Mouse (Mus musculus) ES-CJ7 (cell line): ENCODE measurements at regions not wholly inside any gene's neighbourhood (a gene's known extent, or its start where the extent isn't known, plus 50 kb on each side); places are given as distances from the start of the nearest gene placed in this dataset.

Experiments
- DNase-seq: peaks from one replicate; pipeline ENCODE4 v3.0.0; 2011; ENCODE audit warnings: low read depth, low spot score

GRCm38 (mm10) chr4:40537859-40538258 lies 65.9 kb downstream of the Tmem215 start:
- no peak for DNase-seq

- no peak for DNase-seq
Observed at GRCm38 (mm10) chr4:40543085-40544048, 71.4 kb downstream of the Tmem215 start.

DNA sequence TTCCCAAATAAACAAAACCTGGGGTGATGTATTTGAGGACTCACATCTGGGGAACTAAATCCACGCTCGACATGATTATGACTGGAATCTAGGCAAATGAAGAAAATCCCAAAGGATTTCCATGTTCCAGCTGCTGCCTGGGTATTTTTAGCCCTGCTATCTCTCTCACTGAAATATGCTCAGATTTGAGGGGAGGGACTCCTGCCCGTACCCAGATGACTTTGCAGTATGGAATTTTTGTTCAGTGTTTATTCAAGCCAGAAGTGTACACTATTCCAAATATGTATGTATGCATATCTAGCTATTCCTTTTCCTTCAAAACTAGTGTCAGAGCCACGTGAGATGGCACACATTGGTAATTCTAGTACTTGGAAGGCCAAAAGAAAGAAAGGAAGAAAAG lies 72.1 kb downstream of the Tmem215 start:
- DNase-seq, result no peak

- DNase-seq, result no peak
Observed at GRCm38 (mm10) chr4:40544806-40545205, 72.8 kb downstream of the Tmem215 start.

- DNase-seq, result no peak
Observed at GRCm38 (mm10) chr4:40545700-40546099, 73.7 kb downstream of the Tmem215 start.

GRCm38 (mm10) chr4:40559824-40560223 lies 87.8 kb downstream of the Tmem215 start:
- DNase-seq, result no peak

- DNase-seq, result no peak
Observed at GRCm38 (mm10) chr4:40573300-40573699, 101.3 kb downstream of the Tmem215 start.

DNA sequence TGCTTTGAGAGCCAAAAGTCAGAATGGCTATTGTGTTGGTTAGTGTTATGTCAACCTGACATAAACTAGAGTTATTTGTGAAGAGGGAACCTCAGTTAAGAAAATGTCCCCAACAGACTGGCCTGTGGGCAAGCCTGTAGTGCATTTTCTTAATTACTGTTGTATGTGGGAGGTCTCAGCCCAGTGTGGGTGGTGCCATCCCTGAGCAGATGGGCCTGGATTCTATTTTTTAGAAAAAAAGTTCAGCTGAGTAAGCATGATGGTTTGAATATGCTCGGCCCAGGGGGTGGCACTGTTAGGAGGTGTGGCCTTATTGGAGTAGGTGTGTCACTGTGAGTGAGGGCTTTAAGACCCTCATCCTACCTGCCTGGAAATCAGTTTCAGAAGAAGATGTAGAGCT lies 104.0 kb downstream of the Tmem215 start:
- no peak for DNase-seq

- DNase-seq, result no peak
Observed at GRCm38 (mm10) chr4:40584436-40584835, 112.5 kb downstream of the Tmem215 start.

DNA sequence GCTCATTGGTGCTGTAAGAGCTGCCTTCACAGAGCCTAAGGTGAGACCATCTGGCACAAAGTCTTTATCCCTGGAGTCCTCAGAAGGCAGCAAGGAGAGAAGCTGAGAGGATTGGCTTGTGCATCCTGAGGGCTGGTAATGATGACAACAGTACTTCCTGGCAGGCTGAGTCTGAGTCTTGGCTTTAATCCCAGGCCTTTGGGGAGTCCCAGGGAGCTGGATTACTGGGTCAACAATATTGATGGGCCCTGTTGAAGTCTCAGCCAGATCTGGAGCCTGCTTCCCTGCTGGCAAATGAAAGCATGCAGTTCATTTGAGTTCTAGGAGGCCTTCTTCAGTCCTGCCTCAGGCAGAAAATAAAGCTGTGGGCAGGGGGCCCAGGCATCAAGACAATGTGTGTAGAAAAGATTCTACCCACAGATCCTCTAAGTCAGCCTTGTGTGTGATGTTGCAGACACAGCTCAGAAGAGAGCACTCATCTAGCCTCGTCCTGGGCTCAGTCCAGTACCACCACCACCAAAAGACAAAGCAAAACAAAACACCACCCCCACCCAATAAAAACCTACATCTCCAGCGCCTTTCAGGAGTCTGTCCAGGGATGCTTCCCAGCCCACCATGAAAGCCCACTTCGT lies 113.1 kb downstream of the Tmem215 start:
- DNase-seq, result no peak

DNA sequence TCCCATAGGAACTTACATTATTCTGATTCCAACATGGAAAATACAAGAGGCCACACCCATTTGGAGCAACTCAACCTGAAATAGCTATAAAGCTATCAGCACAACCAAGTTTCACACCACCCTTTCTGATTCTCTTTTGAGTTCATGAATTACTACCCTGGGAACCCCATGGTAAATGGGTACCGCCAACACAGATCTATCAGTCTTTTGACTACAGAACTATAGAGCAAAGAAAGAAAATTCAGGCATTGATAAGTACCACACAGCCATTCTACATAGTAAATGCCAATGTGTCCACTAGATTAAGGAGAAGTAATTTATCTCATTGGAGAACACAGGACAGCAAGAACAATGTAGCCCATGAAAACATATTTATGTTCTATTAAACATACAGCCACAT lies 114.1 kb downstream of the Tmem215 start:
- DNase-seq, result no peak

DNA sequence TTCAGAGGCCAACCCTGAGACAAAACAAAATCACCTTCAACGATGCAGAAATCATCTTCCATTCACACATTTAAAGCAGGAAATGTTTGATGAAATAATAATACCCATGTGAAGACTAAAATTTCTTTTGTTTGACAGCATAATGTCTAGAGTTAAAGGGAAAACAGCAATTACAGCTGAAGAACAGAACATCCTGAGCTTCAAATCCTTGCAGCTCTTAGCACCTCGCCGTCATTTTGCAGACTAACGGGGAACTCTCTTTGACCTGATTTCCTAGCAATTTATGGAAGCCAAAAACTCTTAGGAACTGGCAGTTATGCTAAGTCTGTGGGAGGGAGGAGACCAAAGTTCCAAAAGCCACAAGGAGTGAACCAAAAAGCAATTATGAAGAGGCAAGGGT lies 115.3 kb downstream of the Tmem215 start:
- DNase-seq, result no peak

- DNase-seq, result peak; percentile 31
Observed at GRCm38 (mm10) chr4:40593806-40594205, 109.2 kb downstream of the Aptx start.

GRCm38 (mm10) chr4:40625024-40625423 lies 78.0 kb downstream of the Aptx start:
- no peak for DNase-seq

GRCm38 (mm10) chr4:40625911-40626310 lies 77.1 kb downstream of the Aptx start:
- DNase-seq, result no peak
